Mouse (Mus musculus) embryonic facial prominence, embryonic 11.5 days (tissue): Measurements from ENCODE around the gene Gm47283. TPM values are rescaled to one million over a fixed set of nuclear protein-coding genes. Genes with fewer than 3 reads are reported as not detected.
A peak's percentile ranks its signal among the peaks of the same experiment; 100 is the strongest.
"Not testable (repeated sequence)": the region's sequence is repeated elsewhere in the genome, so short reads cannot be mapped to it uniquely, and the experiment has no call there.

Source experiments
- ATAC-seq: fragments of 200-750 bp; cut with Nextera tagmentation; replicated peaks from 2 replicates; pipeline ENCODE4 v1.8.0; 2017; ENCODE audit warnings: low read depth; ENCODE audit not compliant: insufficient number of reproducible peaks, low FRiP score, low TSS enrichment
- DNase-seq: peaks from one replicate; pipeline ENCODE4 v3.0.0-alpha.2; 2015; ENCODE audit warnings: low spot score
- H3K27ac ChIP-seq: fragments of 300-500 bp; sonication (generic); replicated peaks from 2 replicates; pipeline ENCODE4 v1.5.1; 2014; ENCODE audit warnings: mild to moderate bottlenecking, low read depth, low read length, control low read depth
- H3K27me3 ChIP-seq: fragments of 300-500 bp; sonication (generic); 2 replicates; pipeline ENCODE4 v1.6.1; 2014; ENCODE audit warnings: mild to moderate bottlenecking, low read length, moderate library complexity, mixed read lengths; ENCODE audit not compliant: control insufficient read depth, insufficient read depth
- H3K36me3 ChIP-seq: fragments of 300-500 bp; sonication (generic); replicated peaks from 2 replicates; pipeline ENCODE4 v1.6.1; 2014; ENCODE audit warnings: low read depth, mild to moderate bottlenecking, low read length, moderate library complexity, mixed read lengths; ENCODE audit not compliant: control insufficient read depth, insufficient read depth
- H3K4me1 ChIP-seq: fragments of 300-500 bp; sonication (generic); 2 replicates; pipeline ENCODE4 v1.6.1; 2014; ENCODE audit warnings: low read length, mixed read lengths; ENCODE audit not compliant: control insufficient read depth, insufficient read depth
- H3K4me2 ChIP-seq: fragments of 300-500 bp; sonication (generic); 2 replicates; pipeline ENCODE4 v1.6.1; 2014; ENCODE audit warnings: low read depth, mild to moderate bottlenecking, control low read depth, low read length, moderate library complexity
- H3K4me3 ChIP-seq: fragments of 300-500 bp; sonication (generic); 2 replicates; pipeline ENCODE4 v1.5.1; 2014; ENCODE audit warnings: low read depth, low read length, control low read depth
- H3K9ac ChIP-seq: fragments of 300-500 bp; sonication (generic); replicated peaks from 2 replicates; pipeline ENCODE4 v1.6.1; 2014; ENCODE audit warnings: mild to moderate bottlenecking, control low read depth, low read length
- H3K9me3 ChIP-seq: fragments of 300-500 bp; sonication (generic); replicated peaks from 2 replicates; pipeline ENCODE4 v1.6.1; 2016; ENCODE audit warnings: mild to moderate bottlenecking, low read length, inconsistent platforms, mixed read lengths; ENCODE audit not compliant: control insufficient read depth
- WGBS: fragments of 180-500 bp; shearing (Covaris S2); extraction: QIAGEN DNeasy Blood & Tissue Kit; methylation state at CpG from one replicate; pipeline ENCODE4 v1.1.7; 2014; 5-methylcytosine and 5-hydroxymethylcytosine counted together
- polyA plus RNA-seq: library from polyadenylated mRNA; unstranded; fragments of >200 nt; fragmentation: Nextera tagmentation; extraction: Ambion mirVana; gene quantifications from 2 replicates; pipeline ENCODE4 v1.2.1, GENCODE M21; 2014

The Gm47283 gene
- polyA plus RNA-seq, 1 experiment from 2014 or later = not detected

DNA sequence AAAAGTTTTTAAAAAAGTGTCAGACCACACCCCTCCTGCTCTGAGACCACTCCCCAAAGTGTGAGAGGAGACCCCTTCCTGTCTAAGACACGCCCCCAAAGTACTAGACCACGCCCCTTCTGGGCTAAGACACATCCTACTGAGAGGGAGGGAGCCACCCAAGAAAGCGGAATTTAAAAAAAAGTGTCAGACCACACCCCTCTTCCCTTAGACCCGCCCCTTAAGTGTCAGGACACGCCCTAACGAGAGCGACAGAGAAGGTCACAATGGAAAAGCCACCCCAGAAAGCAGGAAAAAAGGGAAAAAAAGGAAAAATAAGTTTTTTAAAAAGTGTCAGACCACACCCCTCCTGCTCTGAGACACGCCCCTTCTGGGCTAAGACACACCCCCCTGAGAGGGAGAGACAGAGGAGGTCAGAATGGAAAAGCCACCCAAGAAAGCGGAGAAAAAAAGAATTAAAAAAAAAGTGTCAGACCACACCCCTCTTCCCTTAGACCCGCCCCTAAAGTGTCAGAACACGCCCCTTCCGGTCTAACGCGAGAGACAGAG is 44.5 kb upstream of the Gm47283 start:
- WGBS = 47% methylated on average over 14 of the region's 14 CpGs
- DNase-seq (peak; percentile 68), ATAC-seq (no peak)
- Histone ChIP-seq H3K9ac (no peak overlapping the region), H3K27me3 (no peaks in the 10 kb centered on the region), H3K27ac (no peak overlapping the region), H3K9me3 (peaks cover 38% of the 10 kb centered on the region), H3K4me3 (no peak overlapping the region), H3K36me3 (peaks cover 34% of the 10 kb centered on the region), H3K4me2 (no peak overlapping the region), H3K4me1 (0 out of 2 replicates have a peak, but pooled peaks cover 2% of the 10 kb centered on the region)

DNA sequence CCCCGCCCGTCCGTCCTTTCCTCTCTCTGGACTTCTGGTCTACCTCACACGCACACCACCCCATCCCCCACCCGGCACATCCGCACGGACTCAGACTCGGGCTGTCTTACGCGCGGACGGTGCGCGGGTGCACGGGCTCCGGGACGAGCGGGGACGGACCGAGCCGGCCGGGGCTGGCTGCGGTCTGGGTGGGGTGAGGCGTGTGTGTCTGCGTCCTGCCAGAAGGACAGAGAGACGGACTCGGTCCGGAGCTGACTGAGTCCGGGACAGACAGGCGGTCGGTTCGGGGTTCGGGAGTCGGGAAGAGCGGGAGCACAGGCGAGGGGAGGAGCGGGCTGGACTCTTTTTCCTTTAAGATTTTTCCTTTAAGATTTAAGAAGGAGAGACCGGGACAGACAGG is 43.5 kb upstream of the Gm47283 start:
- 78% methylated on average over 38 of the region's 38 CpGs for WGBS
- H3K36me3 ChIP-seq = peaks cover 34% of the 10 kb centered on the region
- ATAC-seq = peak; percentile 73

DNA sequence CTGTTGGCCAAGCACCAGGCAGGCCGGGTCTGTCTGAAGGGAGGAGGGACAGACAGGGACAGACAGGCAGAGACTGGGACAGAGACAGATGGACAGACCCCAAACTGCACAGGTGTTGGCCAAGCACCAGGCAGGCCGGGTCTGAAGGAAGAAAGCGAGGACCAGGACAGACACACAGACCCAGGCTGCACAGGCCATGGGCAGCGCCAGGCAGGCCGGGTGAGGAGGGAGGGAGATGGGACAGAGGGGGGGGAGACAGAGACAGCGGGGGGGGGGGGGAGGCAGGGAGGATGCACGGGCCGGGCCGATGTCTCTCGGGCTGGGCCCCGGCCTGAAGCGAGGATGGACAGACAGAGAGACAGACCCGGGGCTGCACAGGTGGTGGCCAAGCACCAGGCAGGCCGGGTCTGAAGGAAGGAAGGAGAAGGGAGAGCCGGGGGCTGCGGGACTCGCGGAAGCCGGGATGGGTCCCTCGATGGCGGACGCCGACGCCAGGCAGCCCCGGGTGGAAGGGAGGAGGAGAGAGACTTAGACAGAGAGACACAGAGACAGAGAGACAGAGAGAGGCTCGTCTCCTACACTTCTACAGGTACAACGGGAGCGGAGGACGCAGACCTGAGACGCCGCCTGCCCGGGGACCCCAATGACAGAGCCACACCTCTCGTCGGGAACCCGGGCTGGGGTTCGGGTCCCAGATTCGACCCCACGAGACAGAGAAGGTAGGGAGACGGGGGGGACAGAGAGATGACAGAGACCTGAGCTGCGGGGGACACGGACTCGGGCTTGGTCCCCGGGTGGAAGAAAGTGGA is 42.9 kb upstream of the Gm47283 start:
- Histone ChIP-seq H3K9me3 (peaks cover 38% of the 10 kb centered on the region), H3K36me3 (peaks cover 34% of the 10 kb centered on the region)
- not testable (repeated sequence) for H3K4me3 ChIP-seq, H3K4me1 ChIP-seq, H3K4me2 ChIP-seq, H3K9ac ChIP-seq, H3K27ac ChIP-seq, H3K27me3 ChIP-seq
- DNase-seq (peak; percentile 50), ATAC-seq (peak; percentile 58)
- WGBS = 82% methylated on average over 42 of the region's 43 CpGs

More for the DNA sequence above, 43.5 kb upstream of the Gm47283 start:
- not testable (repeated sequence) for H3K9ac ChIP-seq, H3K27me3 ChIP-seq, H3K4me3 ChIP-seq, H3K4me2 ChIP-seq, H3K4me1 ChIP-seq, H3K27ac ChIP-seq
- peak; percentile 64 for DNase-seq
- H3K9me3 ChIP-seq = peaks cover 38% of the 10 kb centered on the region

DNA sequence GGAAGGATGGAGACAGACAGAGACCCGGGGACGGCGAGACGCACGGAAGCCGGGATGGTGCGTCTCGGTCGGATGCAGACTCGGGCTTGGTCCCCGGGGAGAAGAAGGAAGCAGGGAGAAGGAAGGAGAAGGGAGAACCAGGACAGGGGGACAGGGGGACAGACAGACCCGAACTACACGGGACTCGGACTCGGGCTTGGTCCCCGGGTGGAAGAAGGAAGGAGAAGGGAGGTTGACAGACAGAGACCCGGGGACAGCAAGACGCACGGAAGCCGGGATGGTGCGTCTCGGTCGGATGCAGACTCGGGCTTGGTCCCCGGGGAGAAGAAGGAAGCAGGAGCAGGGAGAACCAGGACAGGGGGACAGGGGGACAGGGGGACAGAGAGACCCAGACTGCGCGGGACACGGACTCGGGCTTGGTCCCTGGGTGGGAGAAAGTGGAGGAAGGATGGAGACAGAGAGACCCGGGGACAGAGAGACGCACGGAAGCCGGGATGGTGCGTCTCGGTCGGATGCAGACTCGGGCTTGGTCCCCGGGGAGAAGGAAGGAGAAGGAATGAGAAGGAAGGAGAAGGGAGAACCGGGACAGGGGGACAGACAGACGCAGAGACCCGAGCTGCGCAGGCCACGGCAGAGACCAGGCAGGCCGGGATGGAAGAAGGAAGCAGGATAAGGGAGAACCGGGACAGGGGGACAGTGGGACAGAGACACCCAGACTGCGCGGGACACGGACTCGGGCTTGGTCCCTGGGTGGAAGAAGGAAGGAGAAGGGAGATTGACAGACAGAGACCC is 42.1 kb upstream of the Gm47283 start:
- not testable (repeated sequence) for H3K27ac ChIP-seq, H3K4me3 ChIP-seq, H3K4me1 ChIP-seq, H3K27me3 ChIP-seq, H3K9ac ChIP-seq, H3K4me2 ChIP-seq
- DNase-seq (peak; percentile 37), ATAC-seq (peak; percentile 11; the same call in 1 of the 2 replicates)
- 86% methylated on average over 49 of the region's 49 CpGs for WGBS
- peaks cover 38% of the 10 kb centered on the region for H3K9me3 ChIP-seq
- H3K36me3 ChIP-seq = peaks cover 34% of the 10 kb centered on the region

- not testable (repeated sequence) for H3K4me3 ChIP-seq, H3K4me1 ChIP-seq, H3K9ac ChIP-seq, H3K27ac ChIP-seq, H3K27me3 ChIP-seq, DNase-seq, H3K4me2 ChIP-seq, ATAC-seq
- H3K9me3 ChIP-seq = peaks cover 38% of the 10 kb centered on the region
- H3K36me3 ChIP-seq = peaks cover 34% of the 10 kb centered on the region
- 80% methylated on average over 32 of the region's 46 CpGs for whole genome bisulfite sequencing
These were observed 41.3 kb upstream of the Gm47283 start for GRCm38 (mm10) chrY:90743053-90743810.

DNA sequence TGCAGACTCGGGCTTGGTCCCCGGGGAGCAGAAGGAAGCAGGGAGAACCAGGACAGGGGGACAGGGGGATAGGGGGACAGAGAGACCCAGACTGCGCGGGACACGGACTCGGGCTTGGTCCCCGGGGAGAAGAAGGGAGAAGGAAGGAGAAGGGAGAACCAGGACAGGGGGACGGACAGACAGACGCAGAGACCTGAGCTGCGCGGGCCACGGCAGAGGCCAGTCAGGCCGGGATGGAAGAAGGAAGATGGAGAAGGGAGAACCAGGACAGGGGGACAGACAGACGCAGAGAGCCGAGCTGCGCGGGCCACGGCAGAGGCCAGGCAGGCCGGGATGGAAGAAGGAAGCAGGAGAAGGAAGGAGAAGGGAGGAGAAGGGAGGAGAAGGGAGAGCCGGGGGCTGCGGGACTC is 40.7 kb upstream of the Gm47283 start:
- 69% methylated on average over 3 of the region's 21 CpGs for WGBS
- DNase-seq = no peak

GRCm38 (mm10) chrY:90744381-90744981 is 40.1 kb upstream of the Gm47283 start:
- H3K4me1 ChIP-seq, H3K9ac ChIP-seq, H3K4me3 ChIP-seq, H3K4me2 ChIP-seq, H3K27ac ChIP-seq, H3K27me3 ChIP-seq: not testable (repeated sequence)
- DNase-seq (peak; percentile 72), ATAC-seq (peak; percentile 91)
- Histone ChIP-seq H3K9me3 (peaks cover 31% of the 10 kb centered on the region), H3K36me3 (peaks cover 24% of the 10 kb centered on the region)
- 58% methylated on average over 51 of the region's 51 CpGs for WGBS

More for the DNA sequence above, 40.7 kb upstream of the Gm47283 start:
- Histone ChIP-seq H3K9ac (no peak overlapping the region), H3K36me3 (peaks cover 30% of the 10 kb centered on the region), H3K27me3 (no peaks in the 10 kb centered on the region), H3K9me3 (peaks cover 37% of the 10 kb centered on the region), H3K27ac (no peak overlapping the region), H3K4me2 (no peak overlapping the region), H3K4me3 (no peak overlapping the region), H3K4me1 (0 out of 2 replicates have a peak, but pooled peaks cover 2% of the 10 kb centered on the region)
- ATAC-seq = no peak
